Mouse (Mus musculus) A20 (cell line): ENCODE data around the gene Noxred1.
"Not testable (repeated sequence)": the region's sequence is repeated elsewhere in the genome, so short reads cannot be mapped to it uniquely, and the experiment has no call there.

Experiments
- DNase-seq: peaks from one replicate; pipeline ENCODE4 v3.0.0-alpha.2; 2011; ENCODE audit warnings: low read depth, low spot score

Gene Noxred1

DNA sequence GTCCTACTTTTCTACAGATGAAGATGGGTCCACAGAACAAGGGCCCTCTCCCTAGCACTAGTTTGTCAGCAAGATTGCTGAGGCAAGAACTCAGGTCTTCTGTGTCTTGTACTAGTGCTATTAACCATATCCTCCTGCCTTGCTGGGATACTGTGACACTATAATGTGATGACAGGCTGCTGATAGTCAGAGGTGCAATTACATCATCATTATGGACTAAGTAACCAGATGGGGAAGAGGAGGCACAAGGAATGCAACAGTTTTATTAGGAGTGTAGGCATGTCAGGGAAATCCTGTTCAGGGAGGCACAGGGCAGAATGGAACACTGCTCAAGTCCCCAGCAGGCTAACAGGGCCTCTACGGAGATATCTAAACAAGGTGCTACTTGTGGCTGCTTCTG is at the start of gene Noxred1:
Gene Noxred1 (minus strand): TSS at position 101 of the 400 bp plus-strand sequence.
- DNase-seq: no peak

DNA sequence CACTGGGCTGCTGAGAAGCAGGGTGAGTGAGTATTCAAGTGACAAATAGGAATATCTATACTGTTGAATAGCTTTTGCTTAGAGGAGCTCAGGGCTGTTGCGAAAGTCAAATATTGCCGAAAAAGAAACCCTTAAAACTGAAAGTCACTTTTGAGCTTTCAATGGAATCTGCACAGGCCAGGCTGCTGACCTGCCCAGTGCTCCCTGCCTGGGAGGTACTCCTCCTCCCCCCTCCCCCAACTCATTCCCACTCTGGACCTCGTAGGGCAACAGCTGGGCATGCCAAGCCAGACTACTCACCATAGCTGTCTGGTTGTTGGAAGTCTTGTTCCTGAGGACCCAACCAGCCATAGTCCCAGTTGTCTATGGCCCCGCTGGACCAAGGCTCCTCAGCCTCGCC is 46.2 kb upstream of the Noxred1 start:
- DNase-seq: no peak

DNA sequence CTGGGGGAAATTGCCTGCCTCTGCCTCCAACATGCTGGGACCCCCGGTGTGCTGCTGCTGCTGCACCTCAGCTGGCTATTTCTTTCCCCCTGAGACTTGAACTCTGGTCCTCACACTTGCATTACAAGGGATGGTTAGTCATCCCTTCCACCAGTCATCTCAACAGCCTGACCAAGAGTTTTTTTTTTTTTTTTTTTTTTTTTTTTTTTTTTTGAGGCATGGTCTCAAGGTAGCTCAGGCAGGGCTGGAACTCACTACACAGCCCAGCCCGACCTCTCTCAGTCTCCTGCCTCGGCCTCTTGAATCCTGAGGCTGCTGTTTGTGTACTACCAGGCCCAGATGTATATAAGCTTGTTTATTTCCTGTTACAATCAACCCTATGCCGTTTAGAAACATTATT is 45.7 kb upstream of the Noxred1 start:
- DNase-seq: no peak

- no peak for DNase-seq
Measured at GRCm38 (mm10) chr12:87283706-87284105, 45.2 kb upstream of the Noxred1 start.

DNA sequence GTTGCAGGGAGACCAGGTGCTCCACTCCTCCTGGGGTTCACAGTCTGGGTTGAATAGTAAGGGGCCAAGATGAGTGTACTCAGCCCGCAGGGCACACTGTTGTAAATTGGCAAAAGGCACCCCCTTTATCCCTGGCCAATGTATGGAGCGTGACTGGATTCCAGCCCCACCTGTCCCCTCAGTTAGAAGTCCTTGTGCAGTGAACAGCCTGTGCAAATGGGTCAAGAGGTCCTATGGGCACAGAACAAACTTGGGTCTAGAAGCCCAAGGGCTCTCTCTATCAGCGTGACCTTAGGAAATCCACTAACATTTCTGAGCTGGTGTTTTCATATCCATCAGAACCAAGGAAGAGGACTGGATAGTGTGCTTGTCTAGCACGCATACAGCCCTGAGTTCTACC is 44.2 kb upstream of the Noxred1 start:
- DNase-seq: no peak

DNA sequence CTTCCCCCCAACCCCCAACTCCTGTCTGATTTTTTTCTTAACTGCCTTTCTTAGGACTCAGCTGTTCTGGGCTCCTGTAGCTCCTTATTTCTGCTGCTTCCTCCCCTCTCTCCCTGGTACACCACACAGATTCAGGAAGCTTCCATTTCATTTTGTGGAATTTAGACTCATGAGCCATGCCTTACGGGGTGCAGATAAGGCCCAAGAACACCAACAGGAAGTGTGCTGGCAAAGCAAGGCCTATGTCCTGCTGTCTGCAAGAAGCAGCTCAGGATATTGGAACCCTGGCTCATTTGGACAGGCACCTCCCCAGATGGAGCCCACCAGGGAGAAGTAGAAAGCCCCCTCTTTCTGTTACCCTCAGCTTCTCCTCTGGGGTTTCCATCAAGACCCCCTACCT is 43.2 kb upstream of the Noxred1 start:
- no peak for DNase-seq

DNA sequence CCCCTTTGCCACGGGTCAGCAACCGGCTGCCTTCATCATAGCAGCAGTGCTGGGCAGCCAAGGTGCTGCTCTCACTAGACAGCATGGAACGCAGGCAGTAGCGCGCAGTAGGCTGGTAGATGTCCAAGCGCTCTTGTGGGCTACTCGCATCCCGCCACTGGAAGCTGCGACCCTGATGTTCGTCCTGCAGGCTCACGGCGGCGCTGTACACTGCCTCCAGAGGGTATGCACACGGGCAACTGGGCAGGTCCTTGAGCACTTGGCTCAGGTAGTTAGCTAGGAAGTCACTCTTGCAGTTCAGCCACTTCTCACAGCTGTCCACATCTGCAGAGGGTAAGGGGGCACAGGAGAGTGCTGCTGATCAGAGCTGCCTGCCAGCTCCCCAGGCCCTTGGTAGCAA is 41.3 kb upstream of the Noxred1 start:
- no peak for DNase-seq

DNA sequence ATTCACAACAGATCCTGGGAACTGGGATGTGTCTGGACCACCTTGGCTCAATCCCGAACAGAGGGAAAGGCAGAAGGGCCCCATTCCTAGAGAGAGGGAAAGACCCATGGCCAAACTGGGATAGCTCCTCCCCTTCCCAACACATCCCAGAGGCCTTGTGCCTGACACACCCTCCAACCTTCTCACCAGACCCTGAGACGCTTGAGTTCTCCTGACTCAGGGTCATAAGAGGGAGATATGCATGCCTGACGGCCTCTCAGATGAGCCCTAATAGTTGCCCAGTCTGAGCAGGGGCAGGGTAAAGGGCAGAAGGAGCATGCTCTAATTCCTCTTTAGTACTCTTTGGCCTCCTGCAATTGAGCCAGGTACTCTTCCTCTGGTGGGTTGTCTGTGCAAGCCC is 40.8 kb upstream of the Noxred1 start:
- DNase-seq: no peak

DNA sequence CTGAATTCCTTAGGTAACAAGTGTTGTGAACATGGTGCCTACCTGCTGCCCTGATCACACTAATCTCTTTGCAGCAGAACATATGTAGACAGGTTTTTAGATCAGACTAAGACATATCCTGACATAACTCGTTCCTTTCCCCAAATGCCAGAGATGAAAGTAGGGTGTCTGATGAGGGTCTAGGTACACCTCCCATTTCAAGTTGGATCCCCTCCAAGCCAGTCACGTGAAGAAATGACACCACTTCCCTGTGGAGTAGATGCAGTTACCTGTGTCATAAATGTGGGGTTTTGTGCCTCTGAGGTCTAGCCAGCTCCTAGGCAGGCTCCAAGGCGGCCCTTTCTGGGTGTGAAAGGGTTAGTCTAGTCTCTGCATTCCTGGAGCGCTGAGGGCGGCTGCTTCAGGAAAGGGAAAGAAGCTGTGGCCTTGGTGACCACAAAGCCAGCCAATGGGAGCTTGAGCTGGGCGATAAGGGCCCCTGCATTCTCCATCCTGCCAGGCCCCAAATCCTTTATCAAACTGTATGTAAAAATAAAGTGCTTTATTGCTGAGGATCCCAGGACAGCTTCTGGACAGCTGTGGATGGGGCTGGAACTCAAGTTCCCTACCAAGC is 39.7 kb upstream of the Noxred1 start:
- DNase-seq: no peak

DNA sequence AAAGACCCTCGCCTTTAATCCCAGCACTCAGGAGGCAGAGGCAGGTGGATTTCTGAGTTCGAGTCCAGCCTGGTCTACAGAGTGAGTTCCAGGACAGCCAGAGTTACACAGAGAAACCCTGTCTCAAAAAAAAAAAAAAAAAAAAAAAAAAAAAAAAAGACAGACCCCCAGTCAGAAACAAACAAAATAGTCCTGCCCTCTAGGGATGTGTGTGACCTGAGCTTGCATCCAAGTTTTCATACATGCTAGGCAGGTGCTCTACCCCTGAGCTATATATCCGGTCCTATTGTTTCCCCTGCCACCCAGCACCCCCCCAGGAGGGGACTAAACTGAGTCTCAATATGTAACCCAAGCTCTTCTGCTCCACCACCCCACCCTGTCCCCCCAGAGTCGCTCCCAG is 38.7 kb upstream of the Noxred1 start:
- not testable (repeated sequence) for DNase-seq

DNA sequence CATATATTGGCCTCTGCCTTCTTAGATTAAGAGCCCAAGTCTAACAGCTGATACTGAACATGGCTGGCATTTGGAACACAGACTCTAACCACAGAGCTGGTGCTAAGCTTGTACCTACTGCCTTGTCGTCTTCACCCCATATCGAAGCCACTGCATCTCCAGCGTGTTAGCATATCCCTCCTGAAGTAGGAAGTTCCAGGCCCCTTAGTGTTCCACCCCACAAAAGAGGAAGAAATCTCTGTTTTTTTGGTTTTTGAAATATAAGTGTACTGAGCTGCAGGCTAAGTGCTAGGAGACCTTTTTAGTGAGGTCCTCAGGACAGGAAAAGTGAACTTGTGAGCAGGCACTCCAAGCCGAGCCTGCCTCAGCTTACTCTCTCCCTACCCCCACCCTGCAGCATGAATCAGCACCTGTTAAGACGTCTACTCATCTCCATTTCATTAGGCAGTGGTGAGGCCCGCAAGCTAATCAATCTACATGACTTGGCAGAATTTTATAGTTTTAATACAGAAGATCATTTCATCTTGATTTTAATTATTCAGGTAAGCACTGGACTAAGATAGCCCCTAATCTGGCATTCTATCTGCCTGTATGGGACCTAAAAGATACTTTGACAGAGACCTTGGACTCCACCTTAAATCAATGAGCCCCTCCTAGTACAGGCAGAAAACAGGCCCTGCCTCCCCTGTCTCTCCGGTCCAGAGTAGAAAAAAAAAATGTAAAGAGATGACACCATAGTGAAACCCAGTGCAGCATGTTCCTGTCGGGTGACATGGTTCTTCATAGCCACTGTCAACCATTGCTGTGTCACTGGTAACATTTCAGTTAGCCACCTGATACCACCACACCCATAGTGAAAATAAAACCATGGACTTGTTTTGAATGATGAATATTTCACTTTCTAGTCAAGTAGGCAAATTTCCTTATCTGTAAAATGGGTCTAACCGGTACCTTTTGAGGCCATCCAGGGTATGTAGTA is 36.6 kb upstream of the Noxred1 start:
- no peak for DNase-seq

- peak; percentile 73 for DNase-seq
Measured at GRCm38 (mm10) chr12:87267682-87268081, 29.1 kb upstream of the Noxred1 start.

GRCm38 (mm10) chr12:87266827-87267603 is 28.5 kb upstream of the Noxred1 start:
- DNase-seq: no peak

DNA sequence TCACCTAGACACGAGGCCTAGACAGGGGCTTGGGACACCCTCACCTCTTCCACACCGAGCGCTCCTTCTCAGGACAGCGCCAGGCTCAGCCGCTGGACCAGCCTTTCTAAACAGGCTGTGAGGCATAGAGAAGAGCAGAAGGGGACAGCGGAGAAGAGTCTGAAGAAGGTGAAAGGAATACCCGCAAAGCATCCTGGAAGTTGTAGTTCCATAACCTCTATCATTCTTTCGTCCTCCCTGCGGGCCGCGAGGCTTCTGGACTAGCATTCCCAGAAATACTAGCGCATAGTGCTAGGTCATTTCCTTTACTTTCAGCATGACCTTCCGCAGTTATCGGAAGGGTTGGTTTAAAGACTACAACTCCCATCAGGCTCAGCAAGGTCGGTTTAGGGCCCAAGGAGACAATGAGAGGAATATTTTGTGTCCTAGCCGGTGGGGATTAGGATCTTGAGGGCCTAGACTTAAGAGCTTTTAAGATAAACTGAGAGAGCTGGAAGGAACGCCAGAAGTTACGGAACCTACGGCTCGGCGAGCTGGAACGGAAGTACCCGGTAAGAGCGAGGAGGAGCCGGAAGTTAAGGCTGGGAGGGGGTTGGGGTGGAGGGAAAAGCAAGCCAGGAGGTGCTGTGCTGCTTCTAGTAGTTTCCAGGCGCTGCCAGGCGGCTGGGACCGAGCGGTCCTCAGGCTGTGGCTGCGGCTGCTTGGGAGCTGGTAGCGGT is 27.7 kb upstream of the Noxred1 start, which contains the start of the genes Vipas39 and Ahsa1:
Gene Vipas39 (minus strand): TSS at position 149 of the 719 bp plus-strand sequence.
Gene Ahsa1 (plus strand): TSS at position 372 of the 719 bp plus-strand sequence.
- peak; percentile 98 for DNase-seq

GRCm38 (mm10) chr12:87265444-87265843 is 26.9 kb upstream of the Noxred1 start:
- DNase-seq: no peak

DNA sequence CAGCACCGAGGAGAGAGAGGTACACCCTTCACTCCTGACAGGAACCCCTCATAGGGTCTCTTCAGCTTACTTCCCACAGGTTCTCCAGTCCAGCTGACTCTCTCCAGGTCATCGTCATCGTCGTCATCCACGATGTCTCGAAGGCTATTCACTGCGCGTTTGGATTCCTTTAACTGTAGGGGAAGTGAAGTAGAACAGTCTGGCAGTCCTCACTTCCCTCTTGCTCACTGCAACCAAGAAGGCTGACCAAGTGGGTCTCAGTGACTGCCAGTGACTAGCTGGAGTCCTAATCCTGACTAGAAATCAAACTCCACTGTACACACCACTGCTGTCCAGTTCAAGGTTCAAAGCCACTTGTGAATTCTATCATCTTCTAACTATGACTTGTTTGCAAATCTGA is 22.0 kb upstream of the Noxred1 start:
- DNase-seq: no peak

GRCm38 (mm10) chr12:87256629-87257028 is 18.1 kb upstream of the Noxred1 start:
- no peak for DNase-seq

DNA sequence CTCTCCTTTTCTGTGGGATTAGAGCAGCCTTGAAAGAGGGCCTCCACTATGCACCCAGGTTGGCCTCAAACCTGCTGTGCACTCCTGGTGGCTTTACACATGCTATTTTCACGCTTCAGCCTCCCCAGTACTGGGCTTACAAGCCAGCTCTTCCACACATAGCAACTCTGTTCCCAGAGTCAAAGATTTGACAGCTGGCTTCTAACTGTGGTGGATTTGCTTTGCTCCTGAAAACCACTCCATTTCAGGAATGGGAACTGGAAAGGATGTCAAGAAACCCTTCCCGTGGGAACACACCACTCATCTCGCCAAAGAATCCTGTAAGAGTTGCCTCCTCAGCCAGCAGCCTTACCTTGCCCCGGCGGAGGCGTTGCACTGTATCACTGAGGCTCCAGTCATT is 15.3 kb upstream of the Noxred1 start:
- no peak for DNase-seq

- DNase-seq: no peak
Measured at GRCm38 (mm10) chr12:87250161-87250560, 11.6 kb upstream of the Noxred1 start.

DNA sequence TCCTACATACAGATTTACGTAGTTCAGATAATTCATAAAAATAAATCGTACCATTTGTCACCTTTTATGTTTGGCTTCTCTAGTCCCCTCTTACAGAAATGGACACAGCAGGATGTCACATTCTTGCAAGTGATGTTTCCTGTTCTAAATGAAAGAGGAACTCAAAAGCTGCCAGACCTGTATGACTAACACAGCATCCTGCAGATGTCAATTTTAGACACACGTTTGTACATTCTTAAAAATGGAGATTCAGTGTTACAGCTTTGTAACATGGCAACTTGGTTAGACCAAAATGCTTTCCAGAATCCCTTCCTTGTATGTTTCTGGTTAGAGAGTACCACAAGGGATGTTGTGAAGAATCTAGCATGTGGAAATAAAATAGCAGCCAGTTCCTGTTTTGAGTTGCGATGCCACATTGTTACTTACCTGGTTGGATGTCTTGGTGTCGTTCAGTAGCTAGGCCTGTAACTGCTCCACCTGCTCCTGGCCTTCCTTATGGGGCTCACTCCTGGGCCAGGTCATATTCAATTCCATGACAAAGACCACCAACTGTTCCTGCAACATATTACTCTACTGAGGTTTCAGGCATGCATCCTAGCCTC is 1.5 kb downstream of the Noxred1 start:
- peak; percentile 84 for DNase-seq

GRCm38 (mm10) chr12:87230379-87230895 is 8.1 kb downstream of the Noxred1 start:
- no peak for DNase-seq
